Mouse (Mus musculus) layer of hippocampus, adult 11-12 months (tissue): ENCODE measurements around the gene Actrt3.
A peak's percentile ranks its signal among the peaks of the same experiment; 100 is the strongest.
"Not testable (repeated sequence)": the region's sequence is repeated elsewhere in the genome, so short reads cannot be mapped to it uniquely, and the experiment has no call there.

Experiments
- DNase-seq: peaks from one replicate; pipeline ENCODE4 v3.0.0; 2022; ENCODE audit warnings: low spot score

Actrt3 gene

GRCm38 (mm10) chr3:30573549-30573948, 26.2 kb downstream of the Actrt3 start:
- DNase-seq = no peak

GRCm38 (mm10) chr3:30566333-30566732, 33.4 kb downstream of the Actrt3 start:
- DNase-seq = not testable (repeated sequence)

GRCm38 (mm10) chr3:30560677-30561314, 38.9 kb downstream of the Actrt3 start:
- no peak for DNase-seq

GRCm38 (mm10) chr3:30553741-30554140, 46.0 kb downstream of the Actrt3 start:
- DNase-seq = no peak

GRCm38 (mm10) chr3:30550218-30550617, 49.5 kb downstream of the Actrt3 start:
- no peak for DNase-seq

GRCm38 (mm10) chr3:30548928-30549327, 50.8 kb downstream of the Actrt3 start:
- peak; percentile 10 for DNase-seq

GRCm38 (mm10) chr3:30547908-30548307, 51.8 kb downstream of the Actrt3 start, which contains the start of gene Mecom:
Gene Mecom (minus strand): TSS chr3:30548008.
- DNase-seq = no peak
